Mouse (Mus musculus) megakaryocyte, embryonic 14.5 days (primary cell): ENCODE results near the gene Efna3.

Experiments used
- FLI1 ChIP-seq: IDR thresholded peaks from 2 replicates; pipeline ENCODE4 v1.6.1; 2012; ENCODE audit warnings: low read length, inconsistent platforms, mixed read lengths
- GATA1 ChIP-seq: IDR thresholded peaks from 3 replicates; pipeline ENCODE4 v1.6.1; 2012; ENCODE audit warnings: mixed read lengths, low read length, inconsistent platforms, borderline replicate concordance

DNA sequence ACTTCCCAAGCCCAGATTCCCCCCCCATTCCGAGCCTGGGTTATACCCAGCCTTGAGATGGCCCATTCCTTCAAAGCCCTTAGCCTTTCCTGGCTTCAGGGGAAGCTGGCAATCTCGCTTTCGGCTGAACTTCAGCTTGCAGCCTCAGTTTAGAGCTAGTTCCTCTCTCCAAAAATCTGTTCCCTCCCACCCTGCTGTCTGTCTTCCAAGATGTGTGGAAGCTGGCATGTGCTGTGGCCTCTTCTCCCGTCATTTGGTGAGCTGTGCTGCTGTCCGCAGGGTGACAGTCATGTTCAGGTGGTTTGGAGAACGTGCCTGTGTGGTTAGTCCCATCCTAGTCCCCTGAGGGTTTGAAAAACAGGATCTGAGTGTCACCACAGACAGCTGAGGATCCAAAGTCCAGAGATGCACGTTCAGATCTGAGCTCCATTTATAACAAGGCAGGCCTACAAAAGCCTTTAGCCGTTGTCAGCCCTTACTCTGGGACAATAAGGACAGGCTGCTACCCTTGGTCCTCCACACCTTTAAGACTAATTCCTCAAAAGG lies 27.0 kb downstream of the Efna3 start:
- no peak for TF ChIP-seq GATA1
- TF ChIP-seq FLI1: no peak
